Mouse (Mus musculus) ES-E14 (cell line): ENCODE data around the gene Gm20826. TPM values are rescaled to one million over a fixed set of nuclear protein-coding genes. Genes with fewer than 3 reads are reported as not detected.
"Not testable (repeated sequence)": the region's sequence is repeated elsewhere in the genome, so short reads cannot be mapped to it uniquely, and the experiment has no call there.

Experiments
- DNase-seq: peaks from one replicate; pipeline ENCODE4 v3.0.0-alpha.2; 2013; ENCODE audit warnings: low read depth, low spot score
- H3K27ac ChIP-seq: 2 replicates; pipeline ENCODE4 v1.5.1; 2012; ENCODE audit warnings: low read depth, mild to moderate bottlenecking, low read length, moderate library complexity, mixed read lengths; ENCODE audit not compliant: poor library complexity, insufficient read depth, severe bottlenecking
- H3K36me3 ChIP-seq: 2 replicates; pipeline ENCODE4 v1.6.1; 2012; ENCODE audit warnings: mild to moderate bottlenecking, low read length, moderate library complexity, mixed read lengths; ENCODE audit not compliant: control insufficient read depth, poor library complexity, insufficient read depth, severe bottlenecking
- H3K4me1 ChIP-seq, 2 experiments: fragments of 150-350 bp in 1 of 2; sonication (generic) in 1 of 2; 2 replicates each; pipeline ENCODE4 v1.6.1; 2012; ENCODE audit warnings: low read length in 2 of 2, mild to moderate bottlenecking in 1 of 2, mixed read lengths in 1 of 2; ENCODE audit not compliant: control insufficient read depth in 2 of 2, insufficient read depth in 2 of 2, poor library complexity in 1 of 2
- H3K4me3 ChIP-seq, 2 experiments: fragments of 150-350 bp in 1 of 2; sonication (generic) in 1 of 2; 2 replicates each; pipeline ENCODE4 v1.5.1; 2012; ENCODE audit warnings: low read length in 2 of 2, low read depth in 1 of 2, mild to moderate bottlenecking in 1 of 2, mixed read lengths in 1 of 2; ENCODE audit not compliant: insufficient read depth in 1 of 2, poor library complexity in 1 of 2, severe bottlenecking in 1 of 2
- H3K9ac ChIP-seq: 2 replicates; pipeline ENCODE4 v1.6.1; 2012; ENCODE audit warnings: low read depth, mild to moderate bottlenecking, low read length, mixed read lengths; ENCODE audit not compliant: poor library complexity, insufficient read depth, severe bottlenecking
- H3K9me3 ChIP-seq: fragments of 150-350 bp; sonication (generic); 2 replicates; pipeline ENCODE4 v1.6.1; 2012; ENCODE audit warnings: low read depth, mild to moderate bottlenecking, low read length; ENCODE audit not compliant: control insufficient read depth, insufficient read depth
- in situ Hi-C, 2 experiments: fragments of 600-800 bp; cut with MboI; formaldehyde crosslinking; loops; one replicate each; pipeline ENCODE4 v1.15.1; 2025; ENCODE audit warnings: low sequenced_read_pairs in 2 of 2, inconsistent platforms in 1 of 2; ENCODE audit not compliant: unreplicated experiment in 2 of 2
- total RNA-seq: library from RNA; depleted of rRNA; stranded (reverse); fragments of 300-350 nt; gene quantifications from 2 replicates; pipeline ENCODE4 v1.2.3, GENCODE M21; 2012; rRNA removed

Gm20826 gene
- total RNA-seq, result 0.04 and 0.05 TPM in 2 replicates

GRCm38 (mm10) chrY:7638389-7638788 is at the start of gene Gm20826:
Gene Gm20826, minus strand, starts transcription at chrY:7638489.
- H3K4me1 ChIP-seq, H3K27ac ChIP-seq, H3K4me3 ChIP-seq, DNase-seq, H3K36me3 ChIP-seq, H3K9me3 ChIP-seq, in situ Hi-C loops, H3K9ac ChIP-seq: not testable (repeated sequence)

Other genes starting within 250 kb of the Gm20826 start
- not detected in 2 replicates for gene Gm21788, start 233.5 kb downstream of the Gm20826 start, total RNA-seq
- not detected in 2 replicates for gene Gm28576, start 84.5 kb upstream of the Gm20826 start, total RNA-seq